Mouse (Mus musculus) CH12.LX (cell line): Measurements from ENCODE around the gene Mavs. TPM values are rescaled to one million over a fixed set of nuclear protein-coding genes. Genes with fewer than 3 reads are reported as not detected.

Source experiments
- DNase-seq: peaks from one replicate; pipeline ENCODE4 v3.0.0-alpha.2; 2013; ENCODE audit errors: extremely low read depth
- H3K27ac ChIP-seq: 2 replicates; pipeline ENCODE4 v1.5.1; 2012; ENCODE audit warnings: low read depth, mild to moderate bottlenecking, control low read depth, moderate library complexity; ENCODE audit not compliant: insufficient read depth
- H3K27me3 ChIP-seq: replicated peaks from 2 replicates; pipeline ENCODE3; 2012; ENCODE audit warnings: inconsistent platforms
- H3K36me3 ChIP-seq, 2 experiments: replicated peaks in 1 of 2; 2 replicates each; pipeline versions ENCODE3 to v1.6.1; 2012; ENCODE audit warnings: inconsistent platforms in 1 of 2, low read length in 1 of 2, mild to moderate bottlenecking in 1 of 2, mixed read lengths in 1 of 2, moderate library complexity in 1 of 2; ENCODE audit not compliant: control insufficient read depth in 1 of 2, insufficient read depth in 1 of 2
- H3K4me1 ChIP-seq, 2 experiments: 2 replicates each; pipeline ENCODE4 v1.6.1; 2012; ENCODE audit warnings: inconsistent platforms in 1 of 2, moderate library complexity in 1 of 2; ENCODE audit not compliant: insufficient read depth in 2 of 2, control insufficient read depth in 1 of 2
- H3K4me2 ChIP-seq: 2 replicates; pipeline ENCODE4 v1.6.1; 2012; ENCODE audit warnings: low read depth, mild to moderate bottlenecking, control low read depth; ENCODE audit not compliant: poor library complexity, insufficient read depth, severe bottlenecking
- H3K4me3 ChIP-seq, 3 experiments: fragments of 150-350 bp in 1 of 3; sonication (generic) in 1 of 3; replicated peaks in 1 of 3; 2 replicates each; pipeline versions ENCODE3 to v1.5.1; 2011 to 2012; ENCODE audit warnings: low read depth in 2 of 3, low read length in 2 of 3, mild to moderate bottlenecking in 2 of 3, moderate library complexity in 2 of 3, control low read depth in 1 of 3, improper control_type of control experiment in 1 of 3, inconsistent platforms in 1 of 3, mixed read lengths in 1 of 3; ENCODE audit not compliant: poor library complexity in 1 of 3
- H3K79me2 ChIP-seq: replicated peaks from 2 replicates; pipeline ENCODE4 v1.6.1; 2012; ENCODE audit warnings: mild to moderate bottlenecking, moderate library complexity; ENCODE audit not compliant: control insufficient read depth, poor library complexity, insufficient read depth, severe bottlenecking; ENCODE audit errors: extremely low read depth
- H3K9ac ChIP-seq: 2 replicates; pipeline ENCODE4 v1.6.1; 2012; ENCODE audit warnings: low read depth, mild to moderate bottlenecking, control low read depth, moderate library complexity; ENCODE audit not compliant: insufficient read depth
- H3K9me3 ChIP-seq: replicated peaks from 2 replicates; pipeline ENCODE3; 2012; ENCODE audit warnings: low read length, inconsistent platforms, mixed read lengths
- BHLHE40 ChIP-seq: IDR thresholded peaks from 2 replicates; pipeline ENCODE4 v1.6.1; 2011; ENCODE audit warnings: mild to moderate bottlenecking, low read depth, low read length, improper control_type of control experiment
- CHD1 ChIP-seq: IDR thresholded peaks from 2 replicates; pipeline ENCODE4 v1.6.1; 2012; ENCODE audit warnings: low read depth, low read length, improper control_type of control experiment, inconsistent platforms
- CHD2 ChIP-seq: IDR thresholded peaks from 2 replicates; pipeline ENCODE4 v1.6.1; 2011; ENCODE audit warnings: low read length, improper control_type of control experiment
- CTCF ChIP-seq, 2 experiments: IDR thresholded peaks in 1 of 2; conservative IDR thresholded peaks in 1 of 2; 2 replicates each; pipeline ENCODE4 v1.5.1; 2011 to 2012; ENCODE audit warnings: low read depth in 2 of 2, low read length in 2 of 2, improper control_type of control experiment in 1 of 2, inconsistent platforms in 1 of 2, mild to moderate bottlenecking in 1 of 2, moderate library complexity in 1 of 2
- E2F4 ChIP-seq: IDR thresholded peaks from 2 replicates; pipeline ENCODE4 v1.6.1; 2011; ENCODE audit warnings: low read depth, low read length, improper control_type of control experiment; ENCODE audit not compliant: insufficient replicate concordance
- ELF1 ChIP-seq: IDR thresholded peaks from 2 replicates; pipeline ENCODE4 v1.6.1; 2014; ENCODE audit warnings: low read depth, mild to moderate bottlenecking, inconsistent platforms, low read length, improper control_type of control experiment
- EP300 ChIP-seq: IDR thresholded peaks from 2 replicates; pipeline ENCODE4 v1.6.1; 2011; ENCODE audit warnings: low read length, improper control_type of control experiment
- ETS1 ChIP-seq: conservative IDR thresholded peaks from 2 replicates; pipeline ENCODE4 v1.6.1; 2012; ENCODE audit warnings: low read depth, mild to moderate bottlenecking, inconsistent platforms, low read length, improper control_type of control experiment, moderate library complexity
- GABPA ChIP-seq: IDR thresholded peaks from 2 replicates; pipeline ENCODE4 v1.6.1; 2012; ENCODE audit warnings: low read depth, low read length, improper control_type of control experiment, inconsistent platforms; ENCODE audit not compliant: insufficient replicate concordance
- HCFC1 ChIP-seq: IDR thresholded peaks from 2 replicates; pipeline ENCODE4 v1.6.1; 2012; ENCODE audit warnings: low read depth, mild to moderate bottlenecking, inconsistent platforms, low read length, improper control_type of control experiment
- IRF4 ChIP-seq: IDR thresholded peaks from 2 replicates; pipeline ENCODE4 v1.6.1; 2014; ENCODE audit warnings: low read depth, mild to moderate bottlenecking, inconsistent platforms, low read length, improper control_type of control experiment
- JUN ChIP-seq: IDR thresholded peaks from 2 replicates; pipeline ENCODE4 v1.6.1; 2011; ENCODE audit warnings: low read depth, mild to moderate bottlenecking, low read length, improper control_type of control experiment, moderate library complexity; ENCODE audit not compliant: insufficient read depth
- JUND ChIP-seq: conservative IDR thresholded peaks from 2 replicates; pipeline ENCODE4 v1.6.1; 2011; ENCODE audit warnings: low read depth, low read length, improper control_type of control experiment
- KAT2A ChIP-seq: IDR thresholded peaks from 2 replicates; pipeline ENCODE4 v1.6.1; 2012; ENCODE audit warnings: low read length, improper control_type of control experiment, inconsistent platforms; ENCODE audit not compliant: insufficient replicate concordance
- MAFK ChIP-seq: IDR thresholded peaks from 2 replicates; pipeline ENCODE4 v1.6.1; 2011; ENCODE audit warnings: low read length, improper control_type of control experiment; ENCODE audit not compliant: insufficient replicate concordance
- MAX ChIP-seq: IDR thresholded peaks from 2 replicates; pipeline ENCODE4 v1.6.1; 2011; ENCODE audit warnings: low read length, improper control_type of control experiment
- MAZ ChIP-seq: IDR thresholded peaks from 2 replicates; pipeline ENCODE4 v1.6.1; 2012; ENCODE audit warnings: low read depth, mild to moderate bottlenecking, inconsistent platforms, low read length, improper control_type of control experiment, moderate library complexity
- MEF2A ChIP-seq: IDR thresholded peaks from 2 replicates; pipeline ENCODE4 v1.6.1; 2014; ENCODE audit warnings: low read depth, mild to moderate bottlenecking, inconsistent platforms, low read length, improper control_type of control experiment, borderline replicate concordance
- MXI1 ChIP-seq: IDR thresholded peaks from 2 replicates; pipeline ENCODE4 v1.6.1; 2011; ENCODE audit warnings: mild to moderate bottlenecking, low read depth, low read length, improper control_type of control experiment
- MYC ChIP-seq: IDR thresholded peaks from 2 replicates; pipeline ENCODE4 v1.6.1; 2011; ENCODE audit warnings: low read depth, mild to moderate bottlenecking, improper control_type of control experiment, low read length
- NELFE ChIP-seq: IDR thresholded peaks from 2 replicates; pipeline ENCODE4 v1.6.1; 2011; ENCODE audit warnings: low read depth, low read length, improper control_type of control experiment
- NRF1 ChIP-seq: IDR thresholded peaks from 2 replicates; pipeline ENCODE4 v1.6.1; 2014; ENCODE audit warnings: low read depth, mild to moderate bottlenecking, inconsistent platforms, low read length, improper control_type of control experiment, moderate library complexity
- PAX5 ChIP-seq: IDR thresholded peaks from 2 replicates; pipeline ENCODE4 v1.6.1; 2012; ENCODE audit warnings: low read length, inconsistent platforms, mixed read lengths
- POLR2A ChIP-seq: IDR thresholded peaks from 2 replicates; pipeline ENCODE4 v1.6.1; 2011; ENCODE audit warnings: low read depth, mild to moderate bottlenecking, improper control_type of control experiment, low read length
- POLR2AphosphoS2 ChIP-seq: IDR thresholded peaks from 2 replicates; pipeline ENCODE4 v1.6.1; 2011; ENCODE audit warnings: low read depth, low read length, improper control_type of control experiment
- RAD21 ChIP-seq: IDR thresholded peaks from 2 replicates; pipeline ENCODE4 v1.6.1; 2011; ENCODE audit warnings: low read depth, mild to moderate bottlenecking, low read length, improper control_type of control experiment, moderate library complexity
- RCOR1 ChIP-seq: conservative IDR thresholded peaks from 2 replicates; pipeline ENCODE4 v1.6.1; 2012; ENCODE audit warnings: low read depth, mild to moderate bottlenecking, inconsistent platforms, low read length, improper control_type of control experiment
- SIN3A ChIP-seq: IDR thresholded peaks from 2 replicates; pipeline ENCODE4 v1.6.1; 2012; ENCODE audit warnings: low read length, improper control_type of control experiment, inconsistent platforms
- SMC3 ChIP-seq: IDR thresholded peaks from 2 replicates; pipeline ENCODE4 v1.6.1; 2011; ENCODE audit warnings: low read depth, low read length, improper control_type of control experiment
- TBP ChIP-seq: conservative IDR thresholded peaks from 2 replicates; pipeline ENCODE4 v1.6.1; 2011; ENCODE audit warnings: low read depth, low read length, improper control_type of control experiment
- TCF12 ChIP-seq: IDR thresholded peaks from 2 replicates; pipeline ENCODE4 v1.6.1; 2014; ENCODE audit warnings: low read depth, mild to moderate bottlenecking, inconsistent platforms, low read length, improper control_type of control experiment
- UBTF ChIP-seq: IDR thresholded peaks from 2 replicates; pipeline ENCODE4 v1.6.1; 2012; ENCODE audit warnings: low read depth, mild to moderate bottlenecking, inconsistent platforms, low read length, improper control_type of control experiment, moderate library complexity
- USF1 ChIP-seq: IDR thresholded peaks from 2 replicates; pipeline ENCODE4 v1.6.1; 2014; ENCODE audit warnings: low read depth, mild to moderate bottlenecking, inconsistent platforms, low read length, improper control_type of control experiment
- USF2 ChIP-seq: conservative IDR thresholded peaks from 2 replicates; pipeline ENCODE4 v1.6.1; 2011; ENCODE audit warnings: low read depth, low read length, improper control_type of control experiment
- ZC3H11A ChIP-seq: IDR thresholded peaks from 2 replicates; pipeline ENCODE4 v1.6.1; 2012; ENCODE audit warnings: low read depth, mild to moderate bottlenecking, inconsistent platforms, low read length, improper control_type of control experiment
- ZKSCAN1 ChIP-seq: IDR thresholded peaks from 2 replicates; pipeline ENCODE4 v1.6.1; 2012; ENCODE audit warnings: low read depth, inconsistent platforms, low read length, improper control_type of control experiment, borderline replicate concordance
- ZMIZ1 ChIP-seq: IDR thresholded peaks from 2 replicates; pipeline ENCODE4 v1.6.1; 2012; ENCODE audit warnings: low read depth, mild to moderate bottlenecking, inconsistent platforms, low read length, improper control_type of control experiment
- ZNF384 ChIP-seq: IDR thresholded peaks from 2 replicates; pipeline ENCODE4 v1.6.1; 2012; ENCODE audit warnings: low read depth, low read length, improper control_type of control experiment, inconsistent platforms
- dilution Hi-C: fragments of 300-500 bp; cut with MboI; formaldehyde crosslinking; loops from 2 replicates; pipeline ENCODE4 v1.14.3; 2020; ENCODE audit warnings: low sequenced_read_pairs; ENCODE audit not compliant: extremely low pct_unique_long_range_greater_than_20kb, extremely low pct_ligation_motif_present
- in situ Hi-C: fragments of 300-500 bp; cut with MboI; formaldehyde crosslinking; loops from 3 replicates; pipeline ENCODE4 v1.14.3; 2019; ENCODE audit warnings: low sequenced_read_pairs, low pct_ligation_motif_present, low pct_unique_long_range_greater_than_20kb, mixed read lengths
- polyA plus RNA-seq: library from polyadenylated mRNA; unstranded; fragments of >175 nt; gene quantifications from 2 replicates; pipeline ENCODE4 v1.2.1, GENCODE M21; 2012; ENCODE audit warnings: low read depth; ENCODE audit not compliant: insufficient read length
- total RNA-seq, 2 experiments: library from RNA; depleted of rRNA; stranded (reverse); fragments of 300-350 nt in 1 of 2; fragments of >200 nt in 1 of 2; gene quantifications; 2 replicates each; pipeline ENCODE4 v1.2.3; 2012 to 2014

The Mavs gene
- total and polyA plus RNA-seq, 3 experiments = 18.5 to 34.5 (median 25.6) TPM

- dilution Hi-C loops = no loop called here
- no peak overlapping the region for H3K27ac ChIP-seq
Measured at GRCm38 (mm10) chr2:131253681-131254328, 19.9 kb downstream of the Mavs start.

DNA sequence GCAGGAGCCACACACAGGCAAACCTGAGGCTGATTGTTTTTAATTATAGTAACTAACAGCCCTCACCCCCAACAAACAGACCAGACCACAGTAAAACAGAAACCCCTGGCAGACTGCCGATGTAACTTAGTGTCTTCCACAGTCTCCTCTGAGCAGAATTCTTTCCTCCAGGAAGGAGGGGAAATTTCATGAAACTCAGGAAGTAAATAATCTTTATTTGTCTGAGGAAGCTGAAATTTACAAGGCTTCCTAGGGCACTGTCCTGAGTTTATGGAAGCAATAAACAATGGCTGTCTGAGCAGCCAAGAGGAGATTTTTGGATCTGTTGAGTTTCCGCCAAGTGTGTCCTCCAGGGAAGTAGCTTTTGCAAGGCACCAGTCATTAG is 20.5 kb downstream of the Mavs start:
- peaks cover 0 to 18% of the 10 kb centered on the region in 2 experiments for H3K36me3 ChIP-seq
- dilution Hi-C loops (no loop called here), in situ Hi-C loops (loop anchor here (5.0 to 25.0 kb wide), 2 partner anchors 162 to 258 kb away; no protein-coding TSS in a partner anchor)
- H3K79me2 ChIP-seq = no peaks in the 10 kb centered on the region
- no peaks in the 10 kb centered on the region for H3K9me3 ChIP-seq
- H3K27ac ChIP-seq = no peak overlapping the region
- H3K9ac ChIP-seq = no peak overlapping the region
- no peaks in the 10 kb centered on the region for H3K27me3 ChIP-seq
- TF ChIP-seq CHD2 (no peak), MAFK (no peak), GABPA (no peak)
- H3K4me3 ChIP-seq = no peak overlapping the region
- peak overlapping the region; percentile 74 for H3K4me2 ChIP-seq
- no peak for DNase-seq
- peaks cover 3 to 17% of the 10 kb centered on the region in 2 experiments; a peak in 2 of 4 replicates for H3K4me1 ChIP-seq

More at GRCm38 (mm10) chr2:131253681-131254328, 19.9 kb downstream of the Mavs start:
- DNase-seq = peak; percentile 75
- Histone ChIP-seq H3K4me2 (peak overlapping the region; percentile 74), H3K27me3 (no peaks in the 10 kb centered on the region), H3K4me3 (no peak overlapping the region), H3K79me2 (no peaks in the 10 kb centered on the region), H3K9me3 (no peaks in the 10 kb centered on the region), H3K36me3 (peaks cover 0 to 23% of the 10 kb centered on the region in 2 experiments), H3K9ac (no peak overlapping the region), H3K4me1 (peaks cover 3 to 17% of the 10 kb centered on the region in 2 experiments; a peak in 2 of 4 replicates)
- 0 out of 2 replicates have a peak, but pooled peaks have one; percentile 47 for TF ChIP-seq MEF2A
- TF ChIP-seq EP300 = peak; percentile 51
- 0 out of 2 replicates have a peak, but pooled peaks have one; percentile 21 for TF ChIP-seq RCOR1
- 0 out of 2 replicates have a peak, but pooled peaks have one; percentile 27 for TF ChIP-seq BHLHE40
- TF ChIP-seq MAZ = peak; percentile 65; the same call in 1 of the 2 replicates
- TF ChIP-seq TBP = no peak
- TF ChIP-seq MAFK = 0 out of 2 replicates have a peak, but pooled peaks have one; percentile 15
- no peak for TF ChIP-seq E2F4
- TF ChIP-seq USF2 = no peak
- peak; percentile 67 for TF ChIP-seq SIN3A
- no peak for TF ChIP-seq CHD1
- no peak for TF ChIP-seq PAX5
- TF ChIP-seq TCF12 = peak; percentile 38; the same call in 1 of the 2 replicates
- 0 out of 2 replicates have a peak, but pooled peaks have one; percentile 29 for TF ChIP-seq NRF1
- TF ChIP-seq MXI1 = 0 out of 2 replicates have a peak, but pooled peaks have one; percentile 53
- no peak for TF ChIP-seq NELFE
- TF ChIP-seq ZKSCAN1 = no peak
- no peak for TF ChIP-seq JUND
- peak; percentile 98 for TF ChIP-seq SMC3
- no peak for TF ChIP-seq GABPA
- peak; percentile 31; the same call in 1 of the 2 replicates for TF ChIP-seq MYC
- TF ChIP-seq CHD2 = no peak
- TF ChIP-seq POLR2A = no peak
- no peak for TF ChIP-seq POLR2AphosphoS2
- TF ChIP-seq USF1 = no peak
- TF ChIP-seq HCFC1 = peak; percentile 43; the same call in 1 of the 2 replicates
- TF ChIP-seq IRF4 = peak; percentile 47; the same call in 1 of the 2 replicates
- no peak for TF ChIP-seq UBTF
- TF ChIP-seq ZMIZ1 = no peak
- peak; percentile 57; the same call in 1 of the 2 replicates for TF ChIP-seq MAX
- TF ChIP-seq ELF1 = peak; percentile 38; the same call in 1 of the 2 replicates
- TF ChIP-seq ZNF384 = peak; percentile 13; the same call in 1 of the 2 replicates
- peak in 1 of 2 experiments; percentile 94; a peak in 3 of 4 replicates for TF ChIP-seq CTCF (conservative IDR thresholded peaks at IDR 0.05 in 1 of 2, IDR thresholded peaks at IDR 0.05 in 1 of 2; ENCODE audit: low read depth in 2 of 2, low read length in 2 of 2)
- TF ChIP-seq ZC3H11A = peak; percentile 81
- TF ChIP-seq KAT2A = 0 out of 2 replicates have a peak, but pooled peaks have one; percentile 26
- TF ChIP-seq JUN = no peak
- TF ChIP-seq ETS1 = no peak
- peak; percentile 94 for TF ChIP-seq RAD21
- in situ Hi-C loops = loop anchor here (5.0 to 25.0 kb wide), 2 partner anchors 162 to 258 kb away; no protein-coding TSS in a partner anchor
